Mouse (Mus musculus) heart, postnatal 0 days (tissue): ENCODE results near the gene Prpf38b.

ENCODE experiments used
- CTCF ChIP-seq: IDR thresholded peaks from 2 replicates; pipeline ENCODE4 v1.5.1; 2016; ENCODE audit warnings: antibody characterized with exemption, control low read depth, low read depth
- EP300 ChIP-seq: IDR thresholded peaks from 2 replicates; pipeline ENCODE4 v1.6.1; 2016; ENCODE audit warnings: antibody characterized with exemption, low read depth

DNA sequence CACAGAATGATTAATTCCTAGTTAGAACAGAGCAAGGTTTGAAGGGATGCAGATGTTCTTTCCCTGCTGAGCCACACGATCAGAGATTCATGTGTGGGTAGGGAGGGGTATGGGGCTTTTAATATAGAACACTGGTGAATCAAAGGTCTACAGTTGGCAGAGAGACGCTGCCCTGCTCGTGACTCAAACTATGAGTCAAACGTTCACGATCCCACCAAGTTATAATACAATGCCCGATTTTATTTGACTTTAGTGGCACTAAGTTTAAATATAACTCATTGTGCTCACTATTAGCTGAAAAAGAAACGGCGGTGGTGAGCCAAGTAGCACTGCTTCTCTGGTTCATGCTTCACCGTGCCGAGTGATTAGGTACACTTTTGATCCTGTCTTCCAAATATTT is 48.4 kb downstream of the Prpf38b start:
- TF ChIP-seq EP300, result no peak
- TF ChIP-seq CTCF, result no peak
